Mouse (Mus musculus) ovary, postnatal 36 days (tissue): Measurements from ENCODE around the gene Sprn.

Experiments used
- DNase-seq: peaks from one replicate; pipeline ENCODE4 v3.0.0; 2022; ENCODE audit warnings: low spot score, mixed read lengths

Gene Sprn

DNA sequence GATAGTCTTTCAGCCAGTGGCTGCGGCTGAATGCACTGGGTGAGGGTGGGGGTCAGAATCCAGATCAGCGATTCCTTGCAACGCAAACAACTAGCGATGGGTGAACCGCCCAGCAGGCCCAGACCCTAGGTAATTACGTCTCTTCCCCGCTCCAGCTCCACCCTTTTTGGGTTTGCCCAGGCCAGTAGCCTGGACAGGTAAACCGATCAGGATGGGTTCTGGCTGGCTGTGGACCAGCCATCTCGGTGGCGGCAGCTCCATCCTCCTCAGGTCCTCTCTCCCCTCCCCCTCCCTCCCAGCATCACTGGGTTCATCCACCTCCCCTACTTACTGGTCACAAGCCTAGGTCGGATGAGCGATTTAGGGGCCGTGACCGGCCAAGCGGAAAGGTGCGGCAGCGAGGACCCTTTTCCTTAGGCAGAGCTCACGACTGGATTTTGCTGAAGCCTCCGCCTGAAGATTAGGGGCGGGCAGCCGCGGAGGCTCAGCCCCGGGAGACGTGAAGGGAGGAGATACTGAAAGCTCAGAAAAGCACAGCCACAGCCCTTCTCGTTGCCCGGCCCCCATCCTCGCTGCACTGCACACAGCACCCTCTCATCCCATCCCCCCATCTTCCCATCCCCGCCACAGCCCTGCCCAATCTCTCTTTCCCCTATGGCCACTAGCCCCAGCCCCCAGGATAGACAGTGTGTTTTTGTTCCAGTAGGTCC lies at the start of gene Sprn:
TSS of gene Sprn (minus strand) at position 660 of the 710 bp plus-strand sequence.
- no peak for DNase-seq

DNA sequence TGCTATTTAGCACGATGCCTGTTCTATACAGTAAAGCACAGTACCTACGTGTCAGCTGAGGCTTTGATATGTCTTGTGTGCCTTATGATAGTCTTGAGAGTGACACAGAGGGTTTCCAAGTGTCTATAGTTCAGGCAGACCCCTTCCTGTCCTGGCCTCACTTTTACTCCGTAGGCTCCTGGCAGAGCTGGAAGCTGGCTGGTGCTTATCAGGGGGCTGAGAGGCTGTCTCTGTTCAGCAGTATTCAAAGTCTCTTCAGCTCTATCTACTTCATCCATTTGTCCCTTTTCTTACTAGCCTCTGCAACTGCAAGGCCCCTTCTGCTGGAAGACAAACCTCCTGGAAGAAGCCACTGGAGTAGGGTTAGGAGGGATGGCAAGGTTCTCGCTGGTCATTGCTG lies 46.4 kb upstream of the Sprn start:
- no peak for DNase-seq

DNA sequence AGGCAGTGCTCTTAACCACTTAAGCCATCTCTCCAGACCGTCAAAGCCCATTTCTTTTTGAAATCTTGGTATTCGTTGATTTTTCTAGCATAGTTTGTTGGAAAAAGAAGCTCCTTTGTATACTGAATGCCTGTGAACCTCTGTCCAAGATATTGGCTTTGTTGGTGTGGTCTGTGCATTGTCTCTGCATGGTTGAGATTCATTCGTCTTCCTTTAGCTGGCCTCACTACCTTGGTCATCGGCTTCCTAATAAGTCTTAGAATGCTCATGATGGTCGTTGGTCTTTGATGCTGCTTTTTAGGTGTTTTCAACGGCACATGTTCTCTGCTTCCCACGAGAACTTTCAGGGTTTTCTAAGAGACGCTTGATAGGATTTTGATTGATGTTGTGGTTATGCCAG lies 41.3 kb upstream of the Sprn start:
- DNase-seq, result no peak

DNA sequence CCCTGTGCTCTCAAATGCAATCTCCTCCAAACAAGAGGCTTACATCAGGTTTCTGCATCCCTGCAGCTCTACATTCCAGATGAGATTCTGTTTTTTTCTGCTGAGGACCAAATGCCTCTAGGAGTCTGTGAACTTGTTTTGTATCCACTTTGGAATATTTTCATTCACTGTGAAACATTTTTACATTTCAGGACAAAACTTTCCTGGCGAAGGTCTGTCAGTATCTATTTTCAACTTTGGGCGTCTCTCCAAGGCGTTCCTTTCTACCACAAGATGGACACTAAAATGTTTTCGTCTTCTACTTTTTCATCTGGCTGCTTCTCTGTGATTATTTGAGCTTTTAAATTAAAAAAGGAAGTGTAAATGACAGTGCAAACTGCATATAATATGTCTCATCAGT lies 39.4 kb upstream of the Sprn start:
- no peak for DNase-seq

DNA sequence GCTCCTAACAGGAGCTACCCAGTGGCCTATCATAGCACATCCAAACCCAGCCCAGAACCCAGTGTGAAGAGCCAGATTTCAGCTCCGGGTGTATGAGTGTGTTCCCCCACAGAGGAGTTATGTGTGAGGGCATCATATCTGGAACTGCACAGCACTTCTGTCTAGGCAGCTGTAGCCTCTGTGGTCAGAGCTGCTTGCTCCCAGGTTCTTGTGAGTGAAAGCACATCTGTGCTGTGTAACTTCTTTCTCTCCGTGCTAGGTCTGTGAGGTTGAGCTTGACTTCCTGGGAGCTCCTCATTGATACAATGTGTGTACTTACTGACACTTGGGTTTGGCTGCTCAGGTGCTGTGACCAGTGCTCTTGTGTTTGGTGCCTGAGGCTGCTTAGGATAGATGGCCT lies 38.2 kb upstream of the Sprn start:
- no peak for DNase-seq

DNA sequence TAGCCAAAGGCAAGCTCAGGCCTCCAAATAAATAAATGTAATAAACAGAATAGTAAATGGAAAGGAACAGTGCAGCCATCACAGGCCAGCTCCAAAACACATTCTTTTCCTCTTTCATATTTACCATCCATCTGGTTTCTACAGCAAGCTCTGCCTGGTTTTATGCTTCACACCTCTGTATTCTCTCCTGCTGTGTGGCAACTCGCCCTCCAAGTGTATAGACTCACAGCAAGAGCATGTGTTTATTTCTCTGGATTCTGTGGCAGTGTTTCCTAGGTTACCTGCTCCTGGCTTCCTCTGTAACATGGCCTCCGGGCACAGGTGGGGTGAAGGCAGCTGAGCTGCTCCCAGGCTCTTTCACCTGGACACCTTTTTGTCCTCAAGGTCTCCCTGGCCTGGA lies 37.8 kb upstream of the Sprn start:
- no peak for DNase-seq

DNA sequence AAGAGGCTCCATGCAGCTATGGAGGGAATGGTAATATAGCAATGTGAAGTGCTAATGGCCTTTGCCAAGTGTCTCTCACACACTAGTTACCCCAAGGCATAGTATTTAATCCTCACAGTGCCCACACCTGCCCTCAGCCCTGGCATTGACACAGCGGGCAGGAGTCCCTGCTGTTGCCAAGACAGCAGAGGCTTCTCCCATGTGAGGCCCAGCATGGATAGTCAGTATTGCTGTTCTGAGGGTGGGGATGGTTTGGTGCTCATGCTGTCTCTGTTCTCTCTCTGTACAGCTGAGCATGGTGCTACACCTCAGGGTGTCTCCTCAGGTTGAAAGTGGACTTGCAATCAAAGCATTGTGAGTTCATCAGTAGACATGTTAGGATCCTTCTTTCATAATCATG lies 35.8 kb upstream of the Sprn start:
- DNase-seq, result no peak

DNA sequence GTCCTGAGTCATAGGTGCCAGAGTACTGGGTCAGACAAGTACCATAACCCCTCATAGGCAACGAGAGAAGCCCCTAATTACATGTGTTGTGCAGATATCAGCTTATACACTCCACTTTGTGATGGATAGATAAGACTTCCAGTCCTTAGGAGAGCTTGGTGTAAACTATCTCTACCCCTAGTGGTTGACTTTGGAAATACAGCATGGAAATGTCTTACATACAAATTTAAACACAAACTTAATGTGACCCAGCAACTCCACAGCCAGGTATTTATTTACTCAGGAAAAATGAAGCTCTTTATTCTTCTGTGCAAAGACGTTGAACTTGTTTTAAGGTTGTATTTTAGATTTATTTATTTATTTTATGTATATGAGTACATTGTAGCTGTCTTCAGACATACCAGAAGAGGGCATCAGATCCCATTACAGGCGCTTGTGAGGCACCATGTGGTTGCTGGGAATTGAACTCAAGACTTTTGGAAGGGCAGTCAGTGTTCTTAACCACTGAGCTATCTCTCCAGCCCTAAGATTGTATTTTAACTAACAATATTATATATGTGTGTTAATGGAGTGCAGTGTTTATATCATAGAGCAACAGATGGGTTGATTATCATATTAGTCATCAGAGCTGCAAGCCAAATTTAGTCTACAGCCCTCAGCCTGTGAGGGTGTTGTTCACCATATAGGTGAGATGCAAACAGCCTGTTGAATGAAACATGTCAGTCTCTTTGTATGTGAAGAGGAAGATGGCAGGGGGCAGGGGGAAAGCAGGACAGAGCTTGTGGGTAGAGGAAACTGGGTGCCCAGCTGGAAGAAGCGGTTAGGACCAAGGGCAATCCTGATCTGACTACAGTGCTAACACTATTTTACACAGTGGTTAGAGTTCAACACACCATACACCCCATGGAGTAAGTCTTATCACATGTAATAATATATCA lies 34.0 kb upstream of the Sprn start:
- DNase-seq, result no peak

DNA sequence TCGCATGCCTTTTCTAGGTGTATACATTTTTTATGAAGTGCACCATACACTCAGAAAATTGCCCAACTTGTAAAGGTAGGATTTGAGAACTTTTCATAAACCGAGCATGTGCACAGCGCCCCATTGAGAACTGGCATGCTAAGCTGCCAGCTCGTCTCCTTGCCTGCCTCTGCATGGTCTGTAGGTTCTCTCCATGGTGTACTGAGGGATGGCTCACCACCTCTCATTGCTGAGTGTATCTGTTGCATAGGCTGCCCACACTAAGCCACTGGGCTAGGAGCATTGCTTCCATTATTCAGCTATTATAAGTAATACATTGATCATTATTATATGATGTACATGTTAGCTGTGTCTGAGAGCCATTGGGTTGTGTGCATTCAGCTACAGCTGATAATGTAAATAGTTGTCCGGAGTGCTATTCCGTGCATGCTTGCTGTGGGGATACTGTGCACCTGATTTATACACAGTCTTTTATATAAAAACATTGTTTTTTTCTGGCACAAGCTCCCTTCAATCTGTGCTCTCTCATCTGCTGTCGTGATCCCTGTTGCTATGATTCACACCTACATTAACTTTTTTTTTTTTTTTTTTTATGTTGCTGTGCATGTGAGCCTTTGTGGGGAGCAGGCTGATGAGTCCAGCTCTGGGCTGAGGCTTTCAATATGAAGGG lies 33.2 kb upstream of the Sprn start:
- no peak for DNase-seq

DNA sequence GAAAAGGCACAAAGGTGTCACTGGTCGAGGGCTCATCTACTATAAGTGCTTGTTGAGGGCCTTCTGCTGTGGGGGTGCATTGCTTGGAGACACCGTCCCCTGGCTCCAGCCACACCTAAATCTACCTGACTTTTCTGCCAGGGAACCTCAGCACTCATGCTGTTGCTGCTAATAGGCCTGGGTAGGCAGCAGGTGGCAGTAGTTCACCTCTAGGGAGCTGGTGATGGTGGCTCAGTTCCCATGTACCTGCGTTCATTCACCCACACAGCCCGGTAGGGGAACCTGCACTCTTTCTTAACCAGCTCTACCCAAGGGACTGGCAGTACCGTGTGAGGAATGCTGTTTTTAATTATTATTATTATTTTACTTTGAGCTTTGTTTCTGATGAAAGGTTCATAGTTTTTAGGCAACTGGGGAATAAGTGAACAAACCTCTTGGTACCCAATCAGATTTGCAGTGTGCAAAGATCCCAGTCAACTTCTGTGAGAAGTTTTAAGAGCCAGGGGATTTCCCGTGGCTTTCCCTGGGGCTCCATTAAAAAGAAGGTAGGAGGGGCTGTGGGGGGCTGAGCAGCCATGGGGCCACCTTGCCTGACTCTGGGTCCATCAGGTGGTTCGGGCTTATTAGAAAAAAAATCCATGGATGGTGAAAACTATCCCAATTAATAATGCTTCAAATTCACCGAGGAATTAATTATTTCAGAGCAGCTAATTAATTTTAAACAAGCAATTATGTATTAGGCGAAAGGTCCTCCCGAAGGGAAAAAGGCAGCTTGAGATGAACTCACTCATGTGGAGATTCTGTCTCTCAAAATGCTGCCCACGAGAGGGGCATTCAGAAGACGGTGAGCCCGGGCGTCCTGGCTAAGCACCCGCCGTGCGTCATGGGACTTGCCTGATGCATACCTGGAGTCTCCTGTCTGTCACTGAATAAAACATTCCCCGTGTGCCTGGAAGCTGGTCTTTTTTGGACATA lies 32.3 kb upstream of the Sprn start:
- peak; percentile 18 for DNase-seq

DNA sequence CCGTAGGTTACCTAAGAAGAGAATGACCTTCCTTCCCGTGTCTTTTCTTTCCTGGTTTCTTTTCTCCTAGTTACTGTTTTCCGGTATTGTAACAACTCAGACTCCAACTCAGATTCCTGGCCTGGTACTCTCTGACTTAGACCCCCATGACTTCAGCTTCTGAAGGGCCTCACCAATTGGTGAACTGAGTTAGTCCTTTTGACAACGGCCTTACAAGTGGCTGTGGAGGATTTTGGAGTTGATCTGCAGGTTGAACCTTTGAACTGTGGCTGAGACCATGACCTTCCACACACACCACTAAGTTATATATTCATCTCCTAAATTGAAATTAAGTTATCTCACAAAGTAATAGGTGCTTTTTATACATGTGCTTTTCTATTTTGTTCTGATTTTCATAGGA lies 29.5 kb upstream of the Sprn start:
- DNase-seq, result no peak

DNA sequence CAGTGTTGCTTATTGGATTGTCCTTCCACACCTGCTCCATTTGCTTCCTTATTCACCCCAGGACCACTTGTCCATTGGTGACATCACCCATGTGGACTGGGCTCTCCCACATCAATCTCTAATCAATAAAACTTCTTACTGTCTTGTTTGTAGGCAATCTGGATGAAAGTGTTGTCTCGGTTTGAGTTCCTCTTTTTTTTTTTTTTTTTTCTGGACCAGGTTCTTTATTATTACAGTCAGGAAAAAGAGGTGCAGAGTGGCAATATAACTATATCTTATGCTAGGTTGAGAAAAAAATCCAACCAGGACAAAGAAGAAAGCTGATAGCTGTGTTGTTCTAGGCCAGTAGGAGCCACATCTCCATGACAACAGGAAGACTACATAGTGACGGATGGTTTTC lies 26.0 kb upstream of the Sprn start:
- no peak for DNase-seq

DNA sequence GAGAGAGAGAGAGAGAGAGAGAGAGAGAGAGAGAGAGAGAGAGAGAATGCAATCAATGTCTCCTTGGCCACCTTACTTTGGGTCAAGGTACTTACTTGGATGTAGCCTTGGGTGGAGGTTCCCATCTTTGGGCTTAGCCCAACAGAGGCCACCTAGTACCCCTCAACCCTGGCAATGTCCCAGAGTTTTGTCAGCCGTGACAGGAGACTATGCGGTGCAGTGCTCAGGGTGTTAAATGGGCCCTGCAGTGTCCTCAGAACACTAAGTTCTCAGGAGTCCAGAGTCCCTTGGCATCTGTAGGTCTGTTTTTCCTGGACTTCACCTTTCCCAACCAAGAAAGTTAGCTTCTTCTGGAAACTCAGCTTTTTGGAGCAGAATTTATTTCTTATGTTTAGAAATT lies 24.5 kb upstream of the Sprn start:
- no peak for DNase-seq

DNA sequence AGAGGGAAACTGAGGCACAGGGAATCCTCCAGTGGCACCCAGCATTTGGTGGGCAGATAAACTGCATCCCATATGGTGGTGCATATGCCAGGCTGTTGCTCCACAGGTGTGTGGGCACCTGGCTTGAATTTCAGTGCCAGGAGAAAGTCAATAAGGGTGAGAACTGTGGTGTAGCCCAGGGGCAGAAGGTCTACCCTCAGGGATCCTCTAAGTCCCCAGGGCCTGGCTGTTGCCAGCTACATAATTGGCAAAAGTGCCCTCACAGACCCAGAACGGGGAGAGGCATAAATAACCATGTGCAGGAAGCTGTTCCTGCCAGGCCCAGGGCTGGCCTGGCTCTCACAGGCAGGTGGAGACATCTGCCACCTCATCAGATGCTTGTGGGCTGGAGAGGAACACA lies 18.3 kb upstream of the Sprn start, which contains the start of gene Olfr523:
TSS of gene Olfr523 (plus strand) at position 282 of the 400 bp plus-strand sequence.
- DNase-seq, result no peak

DNA sequence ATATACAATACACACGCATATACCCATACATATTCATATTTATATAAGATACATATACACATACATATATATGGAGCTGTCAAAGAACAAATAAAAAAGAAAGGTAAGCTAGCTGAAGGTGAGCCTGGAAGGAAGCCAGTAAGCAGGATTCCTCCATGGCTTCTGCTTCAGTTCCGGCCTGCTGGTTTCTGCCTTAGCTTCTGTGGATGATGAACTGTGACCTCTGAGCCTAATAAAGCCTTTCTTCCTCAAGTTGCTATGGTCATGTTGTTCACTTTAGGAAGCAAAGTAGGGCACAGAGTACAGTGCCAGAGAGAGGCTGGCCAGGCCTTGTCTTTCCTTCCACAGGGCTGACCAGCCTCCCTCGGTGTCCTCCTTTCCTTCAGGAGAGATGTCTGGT lies 16.2 kb upstream of the Sprn start:
- DNase-seq, result no peak

DNA sequence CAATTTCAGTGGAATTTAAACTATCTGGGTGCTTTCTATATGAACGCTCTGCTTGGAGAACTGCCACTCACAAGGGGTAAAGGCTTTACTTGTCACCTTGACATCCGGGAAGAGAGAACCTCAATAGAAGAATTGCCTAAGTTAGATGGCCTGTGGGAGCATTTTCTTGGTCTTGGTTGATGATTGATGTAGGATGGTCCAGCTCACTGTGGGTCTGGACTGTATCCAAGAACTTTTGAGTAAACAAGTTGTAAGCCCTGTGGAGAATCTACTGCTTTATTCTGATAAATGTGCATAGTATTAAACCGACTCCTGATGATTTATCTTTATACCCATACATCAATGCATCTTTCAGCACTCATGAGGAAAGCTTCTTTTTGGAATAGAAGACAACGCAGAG lies 14.7 kb upstream of the Sprn start:
- DNase-seq, result no peak

DNA sequence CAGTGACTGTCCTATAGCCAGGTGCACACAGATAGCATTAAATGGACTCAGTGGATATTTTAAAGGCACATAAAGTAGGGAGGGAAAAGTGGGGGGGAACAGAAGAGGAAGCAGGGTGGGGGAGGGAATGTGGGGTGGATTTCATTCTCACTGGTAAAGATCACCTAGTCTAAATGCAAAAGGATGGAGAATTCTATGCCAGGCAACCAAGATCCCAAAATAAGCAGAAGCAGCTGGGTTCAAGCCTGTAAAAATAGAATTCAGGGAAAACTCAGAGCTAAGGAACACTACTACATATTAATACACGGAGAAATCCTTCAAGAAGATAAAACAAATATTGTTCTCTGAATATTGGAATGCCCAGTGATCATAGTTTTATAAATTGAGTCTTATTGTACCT lies 13.3 kb upstream of the Sprn start:
- no peak for DNase-seq

DNA sequence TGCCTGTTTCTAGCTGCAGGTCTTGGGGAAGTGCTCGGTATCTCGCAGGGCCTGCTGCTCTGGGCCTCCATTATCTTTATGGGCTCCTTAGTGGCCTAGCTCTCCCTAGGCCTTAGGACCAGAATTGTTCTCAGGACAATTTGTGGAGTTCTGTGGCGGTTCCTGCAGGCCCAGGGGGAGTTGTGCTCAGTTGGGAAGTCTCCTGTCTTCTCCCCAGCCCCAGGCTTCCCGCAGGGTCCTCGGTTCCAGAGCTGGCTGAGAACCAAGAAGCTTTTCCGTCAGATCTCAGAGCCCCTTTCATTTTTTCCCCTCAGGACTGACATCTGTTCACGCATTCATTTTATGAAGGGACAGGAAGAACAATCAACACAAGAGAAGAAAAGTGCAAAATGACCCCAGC lies 10.0 kb upstream of the Sprn start, which contains the start of gene Olfr522:
TSS of gene Olfr522 (minus strand) at position 101 of the 400 bp plus-strand sequence.
- DNase-seq, result no peak

DNA sequence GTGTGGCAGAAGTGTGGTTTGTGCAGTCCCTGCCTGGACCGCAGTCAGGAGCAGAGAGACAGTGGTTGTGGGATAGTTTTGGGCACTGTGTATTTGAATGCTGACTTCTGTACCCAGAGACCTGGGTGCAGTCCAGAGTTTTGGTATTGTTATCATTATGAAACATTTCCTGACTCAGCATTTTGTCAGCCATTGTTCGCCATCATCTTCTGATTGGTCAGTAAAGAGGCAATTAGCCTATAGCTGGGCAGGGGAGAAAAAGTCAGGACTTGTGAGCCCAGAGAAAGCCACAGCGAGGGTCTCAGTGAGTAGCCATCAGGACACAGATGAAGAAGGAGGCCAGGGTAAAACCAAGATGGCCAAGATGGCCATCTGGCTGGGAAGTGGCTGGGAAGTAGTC lies 5.7 kb upstream of the Sprn start:
- DNase-seq, result no peak

DNA sequence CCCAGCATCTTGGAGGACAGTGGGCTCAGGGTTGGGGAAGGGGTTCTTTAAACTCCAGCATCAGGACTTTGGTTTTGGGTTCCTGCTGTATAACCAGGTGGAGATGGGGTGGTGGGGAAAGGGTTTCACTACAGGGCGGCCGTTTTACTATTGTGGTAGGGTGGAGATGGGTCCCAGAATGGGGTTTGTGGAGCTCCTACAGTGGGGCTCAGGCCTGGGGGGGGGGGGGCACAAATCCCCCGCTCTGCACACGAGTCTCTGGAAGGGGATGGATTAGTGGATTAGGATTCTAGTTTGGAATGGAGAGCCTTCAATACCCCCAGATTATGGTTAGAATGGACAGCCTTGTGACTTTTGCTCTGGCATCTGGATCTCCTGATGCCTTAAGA lies 854 bp downstream of the Sprn start:
- DNase-seq, result no peak

DNA sequence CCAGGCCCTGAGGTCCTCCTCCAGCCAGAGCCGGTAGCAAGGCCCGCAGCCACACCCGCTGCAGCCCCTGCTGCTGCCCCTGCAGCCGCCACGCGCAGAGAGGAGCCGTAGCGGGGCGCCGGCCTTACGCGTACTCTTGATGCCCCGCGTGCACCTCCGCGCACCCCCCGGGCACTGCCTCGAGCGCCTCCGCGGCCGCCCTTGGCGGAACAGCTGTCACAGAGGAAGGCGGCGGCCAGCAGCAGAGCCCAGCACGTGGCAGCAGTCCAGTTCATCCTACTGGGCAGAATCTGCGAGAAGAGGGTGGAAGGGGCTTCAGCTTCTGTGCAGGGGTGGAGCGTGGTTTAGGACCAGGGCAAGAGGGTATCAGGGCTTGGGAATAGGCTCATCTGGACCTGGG lies 1.3 kb downstream of the Sprn start:
- peak; percentile 41 for DNase-seq

DNA sequence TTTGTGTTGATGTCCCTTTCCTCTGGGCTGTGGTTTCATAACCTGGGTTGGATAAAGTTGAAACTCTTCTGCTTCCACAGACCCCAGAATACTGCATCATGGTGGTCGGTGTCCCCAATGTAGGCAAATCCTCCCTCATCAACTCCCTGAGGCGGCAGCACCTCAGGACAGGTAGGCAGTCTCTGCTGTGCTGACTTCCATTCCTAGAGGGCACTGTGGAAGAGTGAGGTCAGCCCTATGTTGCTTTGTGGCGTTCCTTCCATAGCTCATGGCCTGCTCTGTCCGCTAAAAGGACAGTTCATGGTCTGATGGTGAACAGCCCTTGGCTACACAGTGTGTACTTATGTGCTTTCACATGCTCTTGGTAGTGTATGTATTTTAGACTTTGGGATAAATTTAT lies 10.1 kb downstream of the Sprn start:
- no peak for DNase-seq
